Mouse (Mus musculus): Measurements from ENCODE around the gene Gnaq.

GRCm38 (mm10) chr19:16238512-16238911 is 105.9 kb downstream of the Gnaq start:
- no peak for TF ChIP-seq CTCF (IDR thresholded peaks at IDR 0.05; ENCODE audit: low read depth)
- TF ChIP-seq EP300 (IDR thresholded peaks at IDR 0.05; ENCODE audit: low read depth): no peak
